Mouse (Mus musculus): ENCODE data around the gene Ube2n. TPM values are rescaled to one million over a fixed set of nuclear protein-coding genes. Genes with fewer than 3 reads are reported as not detected.
A peak's percentile ranks its signal among the peaks of the same experiment; 100 is the strongest.

Ube2n gene
- polyA plus RNA-seq, 1 experiment from 2014 or later, result 167 TPM

DNA sequence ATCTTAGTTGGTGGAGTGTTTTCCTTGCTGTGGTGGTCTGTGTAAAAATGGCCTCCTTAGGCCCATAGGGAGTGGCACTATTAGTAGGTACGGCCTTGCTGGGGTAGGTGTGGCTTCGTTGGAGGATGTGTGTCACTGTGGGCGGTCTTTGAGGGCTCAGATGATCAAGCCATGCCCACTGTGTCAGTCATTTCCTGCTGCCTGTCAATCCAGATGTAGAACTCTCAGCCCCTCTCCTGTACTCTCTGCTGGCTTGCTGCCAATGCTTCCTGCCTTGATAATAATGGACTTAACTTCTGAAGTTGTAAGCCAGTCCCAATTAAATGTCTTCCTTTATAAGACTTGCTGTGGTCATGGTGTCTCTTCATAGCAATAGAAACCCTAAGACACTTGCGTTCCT, 74.3 kb downstream of the Ube2n start:
- Histone ChIP-seq H3K27me3 (replicated peaks; ENCODE audit: control insufficient read depth, insufficient read depth, low read length) (no peaks in the 10 kb centered on the region), H3K4me2 (replicated peaks; ENCODE audit: low read depth) (no peak overlapping the region), H3K27ac (ENCODE audit: low read depth, low read length) (no peak overlapping the region), H3K4me1 (replicated peaks; ENCODE audit: control insufficient read depth, insufficient read depth, low read length) (no peaks in the 10 kb centered on the region), H3K9me3 (ENCODE audit: control insufficient read depth) (no peaks in the 10 kb centered on the region), H3K4me3 (ENCODE audit: low read depth, low read length) (no peak overlapping the region), H3K9ac (ENCODE audit: low read depth, low read length) (no peak overlapping the region), H3K36me3 (ENCODE audit: control insufficient read depth, insufficient read depth) (no peaks in the 10 kb centered on the region)
- 95% methylated on average over 4 of the region's 4 CpGs for WGBS
- no peak for TF ChIP-seq CTCF (IDR thresholded peaks at IDR 0.05; ENCODE audit: low read depth)
- ATAC-seq, result no peak

DNA sequence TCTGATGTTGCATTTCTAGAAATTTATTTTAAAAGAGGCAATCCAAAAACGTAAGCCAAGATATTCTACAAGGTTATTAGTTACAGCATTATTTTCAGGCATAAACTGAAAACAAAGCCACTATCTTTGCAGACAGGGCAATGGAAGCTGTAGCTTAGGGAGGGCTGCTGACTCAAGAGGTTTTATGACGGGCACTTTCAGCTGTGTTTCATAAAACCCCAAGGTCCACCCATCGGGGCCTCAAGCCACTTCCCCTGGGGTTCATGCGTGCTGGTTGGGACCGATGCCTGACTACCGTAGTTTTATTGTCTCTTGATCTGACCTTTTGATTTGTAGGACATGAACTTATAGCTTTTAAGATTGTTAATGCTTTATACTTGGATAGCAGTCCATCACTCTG, 75.3 kb downstream of the Ube2n start:
- no peak overlapping the region for H3K4me2 ChIP-seq (replicated peaks; ENCODE audit: low read depth)
- H3K4me1 ChIP-seq (replicated peaks; ENCODE audit: control insufficient read depth, insufficient read depth, low read length), result no peaks in the 10 kb centered on the region
- H3K9ac ChIP-seq (ENCODE audit: low read depth, low read length), result no peak overlapping the region
- WGBS, result 28% methylated on average over 6 of the region's 6 CpGs
- H3K4me3 ChIP-seq (ENCODE audit: low read depth, low read length), result no peak overlapping the region
- H3K9me3 ChIP-seq (ENCODE audit: control insufficient read depth), result no peaks in the 10 kb centered on the region
- no peak overlapping the region for H3K27ac ChIP-seq (ENCODE audit: low read depth, low read length)
- H3K36me3 ChIP-seq (ENCODE audit: control insufficient read depth, insufficient read depth), result no peaks in the 10 kb centered on the region
- no peak for TF ChIP-seq CTCF (IDR thresholded peaks at IDR 0.05; ENCODE audit: low read depth)
- 0 out of 2 replicates have a peak, but pooled peaks have one; percentile 43 for ATAC-seq
- H3K27me3 ChIP-seq (replicated peaks; ENCODE audit: control insufficient read depth, insufficient read depth, low read length), result no peaks in the 10 kb centered on the region

DNA sequence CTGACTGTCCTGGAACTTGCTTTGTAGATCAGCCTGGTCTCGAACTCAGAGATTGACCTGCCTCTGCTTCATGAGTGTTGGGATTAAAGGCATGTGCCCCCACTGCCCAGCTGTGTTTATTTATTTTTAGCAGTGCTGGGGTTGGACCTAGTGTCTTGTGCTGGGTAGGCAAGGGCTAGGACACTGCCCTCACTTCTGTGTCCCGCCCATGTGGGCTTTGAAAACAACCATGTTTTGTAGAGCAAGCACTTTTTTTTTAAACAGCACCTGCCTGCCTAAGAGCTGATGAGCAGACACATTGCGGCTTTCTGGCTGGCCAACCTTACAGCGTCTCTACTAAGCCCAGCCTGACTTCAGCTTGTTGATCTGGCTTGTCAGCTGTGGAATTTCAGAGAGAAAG, 76.3 kb downstream of the Ube2n start:
- no peaks in the 10 kb centered on the region for H3K36me3 ChIP-seq (ENCODE audit: control insufficient read depth, insufficient read depth)
- WGBS, result 69% methylated on average over 4 of the region's 4 CpGs
- TF ChIP-seq CTCF (IDR thresholded peaks at IDR 0.05; ENCODE audit: low read depth), result no peak

DNA sequence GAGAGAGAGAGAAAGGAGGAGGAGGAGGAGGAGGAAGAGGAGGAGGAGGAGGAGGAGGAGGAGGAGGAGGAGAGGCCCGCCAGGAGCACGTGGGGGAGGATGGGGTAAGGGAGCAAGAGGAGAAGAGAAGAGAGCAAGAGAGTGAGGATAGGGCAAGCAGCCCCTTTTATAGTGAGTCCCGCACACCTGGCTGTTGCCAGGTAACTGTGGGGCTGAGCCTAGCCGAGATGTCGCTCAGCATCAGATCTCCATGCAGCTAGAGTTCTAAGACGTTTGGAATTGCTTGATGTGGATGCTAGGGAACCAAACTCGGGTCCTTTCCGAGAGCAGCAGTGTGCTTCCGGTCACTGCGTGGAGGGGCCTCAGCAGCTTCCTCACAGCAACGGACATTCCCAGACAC, 79.5 kb downstream of the Ube2n start:
- H3K9ac ChIP-seq (ENCODE audit: low read depth, low read length), result no peak overlapping the region
- WGBS, result 63% methylated on average over 11 of the region's 11 CpGs
- H3K4me1 ChIP-seq (replicated peaks; ENCODE audit: control insufficient read depth, insufficient read depth, low read length), result no peaks in the 10 kb centered on the region
- H3K4me2 ChIP-seq (replicated peaks; ENCODE audit: low read depth), result no peak overlapping the region
- no peaks in the 10 kb centered on the region for H3K27me3 ChIP-seq (replicated peaks; ENCODE audit: control insufficient read depth, insufficient read depth, low read length)
- no peak for TF ChIP-seq CTCF (IDR thresholded peaks at IDR 0.05; ENCODE audit: low read depth)
- H3K36me3 ChIP-seq (ENCODE audit: control insufficient read depth, insufficient read depth), result no peaks in the 10 kb centered on the region
- H3K27ac ChIP-seq (ENCODE audit: low read depth, low read length), result no peak overlapping the region
- H3K4me3 ChIP-seq (ENCODE audit: low read depth, low read length), result no peak overlapping the region
- no peaks in the 10 kb centered on the region for H3K9me3 ChIP-seq (ENCODE audit: control insufficient read depth)
- ATAC-seq, result no peak

More for the DNA sequence above, 76.3 kb downstream of the Ube2n start:
- Histone ChIP-seq H3K27ac (ENCODE audit: low read depth, low read length) (0 out of 2 replicates have a peak overlapping the region, but pooled peaks have one; percentile 8), H3K27me3 (replicated peaks; ENCODE audit: control insufficient read depth, insufficient read depth, low read length) (no peaks in the 10 kb centered on the region), H3K4me2 (replicated peaks; ENCODE audit: low read depth) (no peak overlapping the region), H3K9me3 (ENCODE audit: control insufficient read depth) (no peaks in the 10 kb centered on the region), H3K4me1 (replicated peaks; ENCODE audit: control insufficient read depth, insufficient read depth, low read length) (no peaks in the 10 kb centered on the region), H3K4me3 (ENCODE audit: low read depth, low read length) (no peak overlapping the region), H3K9ac (ENCODE audit: low read depth, low read length) (no peak overlapping the region)
- no peak for ATAC-seq

Small RNA genes within 50 kb of the gene (microRNA-seq; reads per million reads assigned to microRNA genes)
- 3.8 reads per million, percentile 7 among the genes with 10 or more reads in this experiment for gene Mir3058

Other genes with a start within 250 kb of the Ube2n start
- gene Cradd, start 191.0 kb upstream of the Ube2n start, polyA plus RNA-seq (2015; fragmentation: Nextera tagmentation; extraction: Ambion mirVana), result 11.9 and 12.5 TPM in 2 replicates
- 158 and 160 TPM in 2 replicates for gene Socs2, start 98.0 kb upstream of the Ube2n start, polyA plus RNA-seq (2015; fragmentation: Nextera tagmentation; extraction: Ambion mirVana)
- 221 and 233 TPM in 2 replicates for gene Mrpl42, start 13.2 kb upstream of the Ube2n start, polyA plus RNA-seq (2015; fragmentation: Nextera tagmentation; extraction: Ambion mirVana)
- gene Nudt4, start 49.0 kb downstream of the Ube2n start, polyA plus RNA-seq (2015; fragmentation: Nextera tagmentation; extraction: Ambion mirVana), result 105 and 107 TPM in 2 replicates
- not detected in 2 replicates for gene Anapc15-ps, start 158.3 kb downstream of the Ube2n start, polyA plus RNA-seq (2015; fragmentation: Nextera tagmentation; extraction: Ambion mirVana)